Mouse (Mus musculus) liver, postnatal 0 days (tissue): ENCODE measurements around the gene Tars2. TPM values are rescaled to one million over a fixed set of nuclear protein-coding genes. Genes with fewer than 3 reads are reported as not detected.

Experiments
- ATAC-seq: fragments of 200-750 bp; cut with Nextera tagmentation; 2 replicates; pipeline ENCODE4 v1.8.0; 2017; ENCODE audit warnings: mild to moderate bottlenecking, moderate library complexity
- DNase-seq: peaks from one replicate; pipeline ENCODE4 v3.0.0-alpha.2; 2016
- H3K27ac ChIP-seq: fragments of 300-500 bp; sonication (generic); 2 replicates; pipeline ENCODE4 v1.5.1; 2014; ENCODE audit warnings: antibody characterized with exemption, moderate library complexity, mild to moderate bottlenecking, low read depth
- H3K27me3 ChIP-seq: fragments of 300-500 bp; sonication (generic); 2 replicates; pipeline ENCODE4 v1.6.1; 2014; ENCODE audit warnings: low read length, control low read depth, mixed read lengths; ENCODE audit not compliant: insufficient read depth
- H3K36me3 ChIP-seq: fragments of 300-500 bp; sonication (generic); replicated peaks from 2 replicates; pipeline ENCODE4 v1.6.1; 2014; ENCODE audit warnings: mild to moderate bottlenecking, control low read depth, low read length, moderate library complexity, mixed read lengths; ENCODE audit not compliant: insufficient read depth
- H3K4me1 ChIP-seq: fragments of 300-500 bp; sonication (generic); 2 replicates; pipeline ENCODE4 v1.6.1; 2014; ENCODE audit warnings: antibody characterized with exemption, mild to moderate bottlenecking, control low read depth; ENCODE audit not compliant: insufficient read depth
- H3K4me2 ChIP-seq: fragments of 300-500 bp; sonication (generic); 2 replicates; pipeline ENCODE4 v1.6.1; 2014; ENCODE audit warnings: low read depth, mild to moderate bottlenecking, low read length, moderate library complexity, mixed read lengths
- H3K4me3 ChIP-seq: fragments of 300-500 bp; sonication (generic); 2 replicates; pipeline ENCODE4 v1.5.1; 2014; ENCODE audit warnings: low read depth, low read length
- H3K9ac ChIP-seq: fragments of 300-500 bp; sonication (generic); replicated peaks from 2 replicates; pipeline ENCODE4 v1.6.1; 2014; ENCODE audit warnings: mild to moderate bottlenecking, moderate library complexity
- H3K9me3 ChIP-seq: fragments of 300-500 bp; sonication (generic); 2 replicates; pipeline ENCODE4 v1.6.1; 2016; ENCODE audit warnings: mild to moderate bottlenecking, control low read depth, low read length, mixed read lengths
- CTCF ChIP-seq: sonication (generic); IDR thresholded peaks from 2 replicates; pipeline ENCODE4 v1.5.1; 2016; ENCODE audit warnings: antibody characterized with exemption, low read depth
- EP300 ChIP-seq: IDR thresholded peaks from 2 replicates; pipeline ENCODE4 v1.6.1; 2016; ENCODE audit warnings: antibody characterized with exemption, low read depth, mild to moderate bottlenecking
- WGBS: fragments of 180-500 bp; shearing (Covaris S2); extraction: QIAGEN DNeasy Blood & Tissue Kit; methylation state at CpG from one replicate; pipeline ENCODE4 v1.1.7; 2014; ENCODE audit not compliant: insufficient replicate concordance; 5-methylcytosine and 5-hydroxymethylcytosine counted together
- polyA plus RNA-seq: library from polyadenylated mRNA; unstranded; fragments of >200 nt; fragmentation: Nextera tagmentation; extraction: Ambion mirVana; gene quantifications from 2 replicates; pipeline ENCODE4 v1.2.1, GENCODE M21; 2015

Gene Tars2
- polyA plus RNA-seq, 1 experiment from 2014 or later: 21.0 TPM

DNA sequence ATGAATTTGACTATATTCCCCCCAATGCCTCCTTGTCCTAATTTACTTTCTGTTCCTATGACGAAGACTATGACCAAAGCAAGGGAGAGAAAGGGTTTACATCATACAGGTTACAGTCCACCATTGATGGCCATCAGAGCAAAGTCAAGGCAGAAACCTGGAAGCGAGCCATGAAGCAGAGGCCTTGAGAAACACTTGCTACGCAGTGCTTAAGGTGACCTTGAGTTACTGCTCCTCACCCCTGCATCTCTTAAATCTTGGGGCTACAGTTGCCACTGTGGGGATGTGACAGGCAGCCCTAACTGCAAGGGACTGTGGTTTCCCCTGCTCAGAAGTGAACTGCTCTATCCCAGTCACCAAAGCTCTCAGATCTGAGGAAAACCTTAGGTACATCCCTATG is 56.7 kb downstream of the Tars2 start:
- H3K4me1 ChIP-seq: peaks cover 8% of the 10 kb centered on the region; the same call in 1 of the 2 replicates
- no peak overlapping the region for H3K27ac ChIP-seq
- no peak for TF ChIP-seq CTCF
- TF ChIP-seq EP300: no peak
- 70% methylated on average over 3 of the region's 3 CpGs for WGBS
- no peak overlapping the region for H3K9ac ChIP-seq
- DNase-seq (no peak), ATAC-seq (peak; percentile 20; the same call in 1 of the 2 replicates)
- H3K4me2 ChIP-seq: no peak overlapping the region
- H3K4me3 ChIP-seq: no peak overlapping the region
- H3K36me3 ChIP-seq: no peaks in the 10 kb centered on the region
- no peaks in the 10 kb centered on the region for H3K9me3 ChIP-seq
- H3K27me3 ChIP-seq: no peaks in the 10 kb centered on the region

DNA sequence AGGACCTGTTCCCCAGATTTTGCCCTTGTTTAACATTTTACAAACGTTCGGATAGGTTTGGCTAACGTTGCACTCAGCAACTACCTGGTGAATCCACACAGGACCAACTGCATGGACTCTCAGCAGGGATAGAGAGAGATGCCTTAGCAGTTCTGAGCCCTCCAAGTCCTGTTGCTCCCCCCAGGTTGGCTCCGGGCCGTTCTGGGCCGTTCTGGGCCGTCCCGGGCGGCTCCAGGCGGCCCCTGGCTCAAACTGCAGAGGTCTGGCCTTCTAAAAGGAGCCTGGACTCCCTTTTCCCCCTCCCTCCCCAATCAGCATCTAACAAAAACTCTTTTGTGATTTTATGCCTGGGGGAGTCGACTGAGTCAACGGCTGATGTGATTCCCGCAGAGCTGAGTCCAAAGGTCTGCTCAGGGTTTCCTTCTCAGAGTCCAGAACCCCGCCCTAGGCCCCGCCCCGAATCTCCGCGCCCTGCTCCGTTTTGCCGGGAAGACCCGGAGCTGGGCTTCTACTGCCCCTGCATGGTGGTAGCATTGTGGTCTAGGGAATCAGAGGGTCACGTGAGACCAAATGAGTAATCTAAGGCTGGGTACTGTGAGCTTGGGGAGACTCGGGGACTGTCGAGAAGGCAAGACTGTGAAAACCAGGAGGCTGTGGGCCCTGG is 58.0 kb downstream of the Tars2 start:
- Histone ChIP-seq H3K4me1 (peaks cover 8% of the 10 kb centered on the region; the same call in 1 of the 2 replicates), H3K36me3 (no peaks in the 10 kb centered on the region), H3K27me3 (no peaks in the 10 kb centered on the region), H3K9ac (peak overlapping the region; percentile 48), H3K9me3 (no peaks in the 10 kb centered on the region), H3K27ac (peak overlapping the region; percentile 30; the same call in 1 of the 2 replicates), H3K4me2 (peak overlapping the region; percentile 62), H3K4me3 (0 out of 2 replicates have a peak overlapping the region, but pooled peaks have one; percentile 3)
- TF ChIP-seq CTCF (peak; percentile 24; the same call in 1 of the 2 replicates), EP300 (no peak)
- peak; percentile 45 for ATAC-seq
- 21% methylated on average over 24 of the region's 24 CpGs for WGBS
- DNase-seq: peak; percentile 71

DNA sequence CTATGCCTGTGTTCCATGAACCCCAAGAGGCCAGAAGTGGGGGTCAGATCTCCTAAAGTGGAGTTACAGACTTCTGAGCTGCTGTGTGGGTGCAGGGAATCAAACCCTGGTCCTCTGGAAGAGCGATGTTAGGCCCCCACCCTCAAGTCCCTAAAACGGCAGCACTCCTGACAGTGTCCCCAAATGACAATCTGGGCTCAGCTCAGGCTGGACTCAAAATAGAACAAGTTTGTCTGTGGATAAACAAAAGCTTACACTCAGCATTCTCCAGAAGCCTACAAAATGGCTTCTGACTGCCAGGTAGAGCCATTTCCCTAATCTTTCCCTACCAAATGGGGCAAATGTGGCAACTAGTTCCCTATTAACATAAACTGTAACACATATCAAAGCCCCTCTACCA is 58.9 kb downstream of the Tars2 start:
- Histone ChIP-seq H3K4me1 (peaks cover 8% of the 10 kb centered on the region; the same call in 1 of the 2 replicates), H3K4me2 (no peak overlapping the region), H3K27ac (no peak overlapping the region), H3K27me3 (no peaks in the 10 kb centered on the region), H3K9ac (no peak overlapping the region), H3K9me3 (no peaks in the 10 kb centered on the region), H3K36me3 (no peaks in the 10 kb centered on the region), H3K4me3 (no peak overlapping the region)
- ATAC-seq (no peak), DNase-seq (no peak)
- 78% methylated on average over 2 of the region's 2 CpGs for WGBS
- no peak for TF ChIP-seq EP300
- TF ChIP-seq CTCF: no peak

- peak; percentile 66 for ATAC-seq
- peak; percentile 49 for DNase-seq
- WGBS: 55% methylated on average over 6 of the region's 6 CpGs
These were observed 59.7 kb downstream of the Tars2 start for GRCm38 (mm10) chr3:95700233-95700681.

DNA sequence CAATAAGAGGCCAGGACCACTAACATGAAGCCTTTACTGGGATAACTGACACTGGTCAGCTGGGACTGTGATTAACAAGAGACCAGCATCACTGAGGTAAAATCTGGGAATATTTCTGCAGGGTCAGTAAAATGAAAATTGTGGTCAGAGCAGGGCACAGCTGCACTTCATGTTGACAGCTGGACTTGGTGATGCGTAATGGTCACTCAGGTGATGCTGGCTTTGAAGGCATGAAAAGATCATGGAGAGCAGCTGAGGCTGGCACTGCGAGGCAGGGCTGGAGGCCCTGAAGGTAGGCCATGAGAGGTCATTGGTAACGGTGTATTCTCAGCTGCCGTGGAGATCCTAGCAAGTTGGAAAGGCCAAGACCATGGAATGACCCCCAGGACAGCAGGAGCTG is 61.7 kb downstream of the Tars2 start:
- H3K9ac ChIP-seq: no peak overlapping the region
- ATAC-seq: no peak
- H3K4me2 ChIP-seq: no peak overlapping the region
- no peaks in the 10 kb centered on the region for H3K27me3 ChIP-seq
- TF ChIP-seq CTCF (no peak), EP300 (no peak)
- no peaks in the 10 kb centered on the region for H3K36me3 ChIP-seq
- H3K9me3 ChIP-seq: no peaks in the 10 kb centered on the region
- peaks cover 28% of the 10 kb centered on the region for H3K4me1 ChIP-seq
- no peak for DNase-seq
- 89% methylated on average over 4 of the region's 4 CpGs for WGBS
- H3K27ac ChIP-seq: no peak overlapping the region
- no peak overlapping the region for H3K4me3 ChIP-seq

More at GRCm38 (mm10) chr3:95700233-95700681, 59.7 kb downstream of the Tars2 start:
- Histone ChIP-seq H3K4me1 (peaks cover 12% of the 10 kb centered on the region), H3K36me3 (no peaks in the 10 kb centered on the region), H3K4me3 (no peak overlapping the region), H3K27ac (no peak overlapping the region), H3K9ac (no peak overlapping the region), H3K9me3 (no peaks in the 10 kb centered on the region), H3K4me2 (no peak overlapping the region), H3K27me3 (no peaks in the 10 kb centered on the region)
- no peak for TF ChIP-seq EP300
- TF ChIP-seq CTCF: no peak

DNA sequence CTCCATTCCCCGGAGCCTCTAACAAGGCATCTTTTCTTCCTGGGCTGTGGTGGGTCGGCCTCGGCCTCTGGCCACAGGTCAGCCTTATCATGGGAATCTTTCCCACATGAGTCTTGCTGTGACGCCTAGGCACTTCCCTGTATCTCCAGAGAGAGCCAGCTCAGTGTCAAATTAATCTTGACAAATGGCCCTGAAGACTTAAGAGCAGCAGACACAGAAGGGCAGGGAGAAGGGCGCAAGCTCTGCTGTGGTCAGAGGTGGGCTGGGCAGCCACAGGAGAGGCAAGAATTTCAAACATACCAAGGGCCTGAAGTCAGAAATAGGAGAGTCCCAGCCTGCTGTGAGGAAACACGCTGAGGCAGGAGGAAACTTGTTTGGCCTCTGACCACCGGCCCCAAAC is 63.6 kb downstream of the Tars2 start:
- WGBS: 42% methylated on average over 7 of the region's 7 CpGs
- no peaks in the 10 kb centered on the region for H3K9me3 ChIP-seq
- no peak overlapping the region for H3K27ac ChIP-seq
- H3K27me3 ChIP-seq: no peaks in the 10 kb centered on the region
- H3K36me3 ChIP-seq: no peaks in the 10 kb centered on the region
- H3K9ac ChIP-seq: no peak overlapping the region
- H3K4me3 ChIP-seq: no peak overlapping the region
- peaks cover 31% of the 10 kb centered on the region for H3K4me1 ChIP-seq
- TF ChIP-seq EP300 (no peak), CTCF (no peak)
- ATAC-seq: no peak
- no peak overlapping the region for H3K4me2 ChIP-seq
- DNase-seq: no peak
